Mouse (Mus musculus): ENCODE measurements around the gene Acer3.

- TF ChIP-seq CTCF (IDR thresholded peaks at IDR 0.05; ENCODE audit: borderline replicate concordance, control insufficient read depth, extremely low read depth, insufficient read depth, low read length, poor library complexity) (no peak), POLR2A (IDR thresholded peaks at IDR 0.05; ENCODE audit: control insufficient read depth, extremely low read depth, insufficient read depth, low read length, poor library complexity) (no peak)
Measured at GRCm38 (mm10) chr7:98188680-98189079, 132.3 kb downstream of the Acer3 start.

Data from thymus, adult 2 months (tissue).